ENCODE assay signal across 20 mouse cellular contexts in the genomic region with DNA sequence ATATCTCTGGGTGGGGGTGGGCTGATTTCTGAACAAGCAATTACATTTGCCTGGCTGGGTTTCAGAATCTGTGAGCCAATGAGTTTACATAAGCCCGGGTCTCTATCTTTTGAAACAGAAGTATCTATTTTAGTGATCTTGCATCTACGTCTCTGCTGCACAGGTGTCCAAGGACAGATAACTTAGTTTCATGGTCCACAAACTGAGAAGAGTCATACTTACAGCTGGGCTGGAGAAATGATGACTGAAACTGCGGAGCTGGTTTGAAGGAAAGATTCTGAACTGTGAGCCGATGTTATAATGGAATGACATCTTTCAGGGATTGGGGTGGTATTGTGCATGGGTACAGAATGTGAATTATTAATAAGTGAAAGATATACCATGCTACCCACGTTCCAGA.
DNase-seq lines count a peak whose midpoint lies in the region; ATAC-seq and TF ChIP-seq lines count a peak whose summit lies in the region.
"Had no signal": no experiment of that assay in that cellular context is flagged by ENCODE, and none has a peak within 500 bp of the region (broad histone marks: within the 10 kb centered on the region; RNA-seq: fewer than 3 reads in every experiment).

No protein-coding gene starts in this region.

- DNase-seq in A20 (ENCODE audit: low read depth, low spot score) (peak; percentile 12), CH12.LX (ENCODE audit: extremely low read depth) (peak; percentile 46)
- DNase-seq in spleen, adult 18-20 months = no peak
- DNase-seq: adrenal gland, adult 2 months; adrenal gland, adult 8-10 months; adrenal gland, postnatal 10 days; adrenal gland, postnatal 14 days; adrenal gland, postnatal 25 days; adrenal gland, postnatal 36 days; B cell, adult 2 months; cerebellum, adult 11 months; cerebellum, adult 11-12 months; cerebellum, adult 18-20 months; cerebellum, adult 2 months; cerebellum, adult 8-10 months had no signal

- H3K9me3 ChIP-seq in CH12.LX (replicated peaks; ENCODE audit: low read length) = peaks cover under 1% of the 10 kb centered on the region
- no peaks in the 10 kb centered on the region for H3K9me3 ChIP-seq in forebrain, embryonic 16.5 days (ENCODE audit: control insufficient read depth, low read length)
- H3K9me3 ChIP-seq: G1E had no signal

- dilution Hi-C loops in CH12.LX (cut with MboI; ENCODE audit: extremely low pct_ligation_motif_present, extremely low pct_unique_long_range_greater_than_20kb, low sequenced_read_pairs) = no loop called here

- in situ Hi-C loops in CH12.LX (cut with MboI; ENCODE audit: low pct_ligation_motif_present, low pct_unique_long_range_greater_than_20kb, low sequenced_read_pairs) = no loop called here

- TF ChIP-seq RAD21 in CH12.LX (IDR thresholded peaks at IDR 0.05; ENCODE audit: low read depth, low read length) = no peak; the same call in 1 of the 2 replicates

- no peak for ATAC-seq in forebrain, embryonic 16.5 days
- ATAC-seq: activated CD4-positive, CD25-positive, alpha-beta regulatory T cell, adult 4 months; CD4-positive, CD25-positive, alpha-beta regulatory T cell, adult 4 months; Patski had no signal

- H3K4me2 ChIP-seq in CH12.LX (ENCODE audit: insufficient read depth, low read depth, poor library complexity, severe bottlenecking) = peak overlapping the region; percentile 52; the same call in 1 of the 2 replicates
- no peak overlapping the region for H3K4me2 ChIP-seq in forebrain, embryonic 16.5 days (ENCODE audit: low read length)

- peak; percentile 67 for TF ChIP-seq EP300 in CH12.LX (IDR thresholded peaks at IDR 0.05; ENCODE audit: low read length)

- no peak for TF ChIP-seq POLR2A in CH12.LX (IDR thresholded peaks at IDR 0.05; ENCODE audit: low read depth, low read length)

- H3K79me2 ChIP-seq in CH12.LX (replicated peaks; ENCODE audit: control insufficient read depth, extremely low read depth, insufficient read depth, poor library complexity, severe bottlenecking) = no peaks in the 10 kb centered on the region

- no peaks in the 10 kb centered on the region for H3K27me3 ChIP-seq in CH12.LX (replicated peaks)
- H3K27me3 ChIP-seq in forebrain, embryonic 16.5 days (replicated peaks; ENCODE audit: control insufficient read depth, insufficient read depth, low read length) = no peaks in the 10 kb centered on the region
- H3K27me3 ChIP-seq: Patski had no signal

- H3K36me3 ChIP-seq in CH12.LX (replicated peaks in 1 of 2; ENCODE audit: control insufficient read depth in 1 of 2, insufficient read depth in 1 of 2, low read length in 1 of 2) = no peaks in the 10 kb centered on the region
- no peaks in the 10 kb centered on the region for H3K36me3 ChIP-seq in forebrain, embryonic 16.5 days (ENCODE audit: control insufficient read depth, insufficient read depth)
- H3K36me3 ChIP-seq: G1E had no signal

- peaks cover 8 to 33% of the 10 kb centered on the region in 2 experiments for H3K4me1 ChIP-seq in CH12.LX (ENCODE audit: control insufficient read depth in 1 of 2, insufficient read depth in 2 of 2)
- H3K4me1 ChIP-seq in forebrain, embryonic 16.5 days (replicated peaks; ENCODE audit: control insufficient read depth, insufficient read depth, low read length) = peaks cover 8% of the 10 kb centered on the region

- no peak overlapping the region for H3K9ac ChIP-seq in CH12.LX (ENCODE audit: insufficient read depth, low read depth)
- no peak overlapping the region for H3K9ac ChIP-seq in forebrain, embryonic 16.5 days (replicated peaks; ENCODE audit: low read depth, low read length)

- H3K4me3 ChIP-seq in CH12.LX (replicated peaks in 1 of 3; ENCODE audit: low read depth in 2 of 3, low read length in 2 of 3, poor library complexity in 1 of 3) = no peak overlapping the region
- H3K4me3 ChIP-seq in forebrain, embryonic 16.5 days (replicated peaks; ENCODE audit: low read length) = no peak overlapping the region

- no peak overlapping the region for H3K27ac ChIP-seq in CH12.LX (ENCODE audit: insufficient read depth, low read depth)
- H3K27ac ChIP-seq in forebrain, embryonic 16.5 days (ENCODE audit: low read length) = no peak overlapping the region

- WGBS in forebrain, embryonic 16.5 days = 86% methylated on average over 5 of the region's 5 CpGs

- TF ChIP-seq CTCF in CH12.LX (conservative IDR thresholded peaks at IDR 0.05 in 1 of 2, IDR thresholded peaks at IDR 0.05 in 1 of 2; ENCODE audit: low read depth in 2 of 2, low read length in 2 of 2) = no peak

TF ChIP-seq in CH12.LX, 34 proteins besides CTCF, POLR2A, EP300 and RAD21:
- TF ChIP-seq MYC (IDR thresholded peaks at IDR 0.05; ENCODE audit: low read depth, low read length) = no peak
- TF ChIP-seq MEF2A (IDR thresholded peaks at IDR 0.05; ENCODE audit: borderline replicate concordance, low read depth, low read length) = peak; percentile 76
- no peak for TF ChIP-seq JUN (IDR thresholded peaks at IDR 0.05; ENCODE audit: insufficient read depth, low read depth, low read length)
- 0 out of 2 replicates have a peak, but pooled peaks have one; percentile 26 for TF ChIP-seq TBP (conservative IDR thresholded peaks at IDR 0.05; ENCODE audit: low read depth, low read length)
- no peak for TF ChIP-seq JUND (conservative IDR thresholded peaks at IDR 0.05; ENCODE audit: low read depth, low read length)
- TF ChIP-seq ETS1 (conservative IDR thresholded peaks at IDR 0.05; ENCODE audit: low read depth, low read length) = peak; percentile 73
- TF ChIP-seq CHD2 (IDR thresholded peaks at IDR 0.05; ENCODE audit: low read length) = no peak
- no peak for TF ChIP-seq MXI1 (IDR thresholded peaks at IDR 0.05; ENCODE audit: low read depth, low read length)
- TF ChIP-seq ZC3H11A (IDR thresholded peaks at IDR 0.05; ENCODE audit: low read depth, low read length) = no peak
- peak; percentile 10; the same call in 1 of the 2 replicates for TF ChIP-seq IRF4 (IDR thresholded peaks at IDR 0.05; ENCODE audit: low read depth, low read length)
- TF ChIP-seq MAX (IDR thresholded peaks at IDR 0.05; ENCODE audit: low read length) = no peak
- peak; percentile 60; the same call in 1 of the 2 replicates for TF ChIP-seq TCF12 (IDR thresholded peaks at IDR 0.05; ENCODE audit: low read depth, low read length)
- no peak for TF ChIP-seq CHD1 (IDR thresholded peaks at IDR 0.05; ENCODE audit: low read depth, low read length)
- TF ChIP-seq BHLHE40 (IDR thresholded peaks at IDR 0.05; ENCODE audit: low read depth, low read length) = peak; percentile 41; the same call in 1 of the 2 replicates
- no peak for TF ChIP-seq MAZ (IDR thresholded peaks at IDR 0.05; ENCODE audit: low read depth, low read length)
- TF ChIP-seq POLR2AphosphoS2 (IDR thresholded peaks at IDR 0.05; ENCODE audit: low read depth, low read length) = no peak

Comparison
In these comparisons a context has a peak if more than half of its experiments do, and no peak if none do; other contexts are left out.
1. DNase-seq: peak in A20 (single experiment) and CH12.LX (single experiment); none in spleen, adult 18-20 months (0 of 2).